Mouse (Mus musculus) urinary bladder, postnatal 14 days (tissue): ENCODE measurements at regions not wholly inside any gene's neighbourhood (a gene's known extent, or its start where the extent isn't known, plus 50 kb on each side); places are given as distances from the start of the nearest gene placed in this dataset.

ENCODE experiments used
- DNase-seq: peaks from one replicate; pipeline ENCODE4 v3.0.0; 2021; ENCODE audit warnings: low spot score

DNA sequence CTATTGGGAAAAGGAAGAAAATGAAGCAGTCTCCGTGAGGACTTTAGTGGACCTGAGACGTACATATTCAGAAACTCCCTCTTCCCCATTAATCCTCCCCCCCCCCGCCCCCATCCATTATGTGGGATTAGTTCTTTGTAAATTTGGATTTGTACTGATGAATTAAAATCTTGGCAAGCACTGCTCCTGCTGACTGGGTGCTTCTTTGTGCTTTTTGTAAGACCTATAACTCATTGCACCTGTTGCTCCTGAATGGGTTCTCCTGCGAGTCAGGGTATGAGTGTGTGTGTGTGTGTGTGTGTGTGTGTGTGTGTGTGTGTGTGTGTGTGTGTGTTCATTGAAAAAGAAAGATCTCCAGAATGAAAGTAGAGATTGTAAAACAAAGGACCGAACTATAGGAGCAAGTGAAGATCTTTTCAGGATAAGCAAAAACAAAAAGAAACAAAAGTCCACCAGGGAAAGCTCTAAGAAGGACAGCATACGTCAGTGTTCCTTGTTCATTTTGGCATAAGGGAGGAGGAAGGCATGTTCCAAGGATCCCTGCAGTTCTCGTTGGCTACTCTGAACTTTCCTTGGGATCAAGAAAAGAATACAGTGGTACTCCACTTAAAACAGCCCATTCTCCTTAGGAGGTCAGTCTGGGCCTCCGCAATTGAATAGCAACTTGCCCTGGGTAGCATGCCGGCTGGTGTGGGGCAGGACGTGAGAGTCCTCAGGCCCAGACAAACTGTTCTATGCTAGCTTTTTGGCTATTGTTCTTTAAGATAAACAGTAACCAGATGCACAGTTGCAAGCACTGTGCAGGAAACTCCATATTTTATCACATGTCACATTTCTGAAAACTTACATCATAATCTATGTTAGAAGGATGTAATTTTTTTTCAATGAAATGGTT, 131.9 kb upstream of the Zfp462 start:
- DNase-seq: no peak

GRCm38 (mm10) chr4:54837326-54837725, 107.5 kb upstream of the Zfp462 start:
- DNase-seq: no peak

- no peak for DNase-seq
Observed at GRCm38 (mm10) chr4:54838111-54838510, 106.7 kb upstream of the Zfp462 start.

DNA sequence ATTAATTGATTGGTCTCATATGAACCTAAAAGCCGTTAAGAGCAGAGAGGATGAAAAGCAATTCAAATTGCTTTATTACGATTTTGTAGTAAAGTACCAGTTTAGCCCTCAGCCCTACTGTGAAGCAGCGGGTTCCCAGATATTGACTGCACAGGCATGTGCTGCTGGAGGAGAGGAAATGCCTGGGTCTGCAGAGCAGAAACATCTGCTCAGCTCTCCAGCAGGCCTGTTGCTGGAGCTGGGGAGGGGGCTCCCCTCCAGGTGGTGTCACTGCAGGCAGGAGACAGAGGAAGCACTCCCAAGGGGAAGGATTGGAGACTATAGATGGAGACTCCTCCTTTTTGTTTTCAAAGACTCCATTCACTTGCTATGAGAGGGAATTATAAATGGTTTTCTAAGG, 106.1 kb upstream of the Zfp462 start:
- DNase-seq: no peak

GRCm38 (mm10) chr4:54852991-54853925, 91.6 kb upstream of the Zfp462 start:
- DNase-seq: no peak

GRCm38 (mm10) chr4:54858604-54859003, 86.2 kb upstream of the Zfp462 start:
- no peak for DNase-seq

GRCm38 (mm10) chr4:54866062-54866461, 78.8 kb upstream of the Zfp462 start:
- no peak for DNase-seq

GRCm38 (mm10) chr4:54874136-54874827, 70.6 kb upstream of the Zfp462 start:
- no peak for DNase-seq

- no peak for DNase-seq
Observed at GRCm38 (mm10) chr4:54875506-54875905, 69.3 kb upstream of the Zfp462 start.

DNA sequence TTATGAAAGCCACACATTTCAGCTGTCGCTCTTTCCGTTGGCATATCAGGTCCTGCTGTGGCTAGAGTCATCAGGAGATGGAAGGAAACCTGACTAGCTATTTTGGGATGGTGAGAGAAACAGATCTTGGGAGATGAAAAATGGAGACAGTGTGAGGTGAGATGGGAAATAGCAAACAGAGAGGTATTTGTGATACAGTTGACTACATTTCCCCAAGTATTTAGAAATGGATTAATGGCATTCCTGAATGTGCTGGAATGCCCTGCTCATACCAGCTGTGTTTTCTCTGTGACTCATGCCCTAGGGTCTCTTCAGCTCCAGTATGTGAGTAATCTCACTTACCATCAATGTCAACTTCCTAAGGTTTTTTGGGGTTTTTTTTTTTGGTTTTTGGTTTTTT, 67.5 kb upstream of the Zfp462 start:
- DNase-seq: no peak

DNA sequence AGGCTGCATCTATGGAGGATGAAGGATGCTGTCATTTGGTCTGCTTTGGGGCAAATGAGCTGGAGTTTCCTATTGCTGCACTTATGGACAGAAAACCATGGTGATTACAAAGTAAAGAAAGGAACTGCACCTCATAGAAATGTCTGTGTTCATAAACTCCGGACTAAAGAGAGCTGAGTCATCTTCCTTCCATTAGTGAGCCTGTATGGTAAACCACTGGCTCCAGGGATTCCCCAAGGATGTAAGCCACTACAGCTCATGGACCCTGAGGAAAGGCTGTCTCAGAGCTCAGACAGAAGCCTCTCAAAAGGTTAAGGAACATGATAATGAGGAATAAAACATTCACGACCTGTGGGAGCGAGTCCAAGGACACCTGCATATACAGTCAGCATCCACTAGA, 66.3 kb upstream of the Zfp462 start:
- no peak for DNase-seq

DNA sequence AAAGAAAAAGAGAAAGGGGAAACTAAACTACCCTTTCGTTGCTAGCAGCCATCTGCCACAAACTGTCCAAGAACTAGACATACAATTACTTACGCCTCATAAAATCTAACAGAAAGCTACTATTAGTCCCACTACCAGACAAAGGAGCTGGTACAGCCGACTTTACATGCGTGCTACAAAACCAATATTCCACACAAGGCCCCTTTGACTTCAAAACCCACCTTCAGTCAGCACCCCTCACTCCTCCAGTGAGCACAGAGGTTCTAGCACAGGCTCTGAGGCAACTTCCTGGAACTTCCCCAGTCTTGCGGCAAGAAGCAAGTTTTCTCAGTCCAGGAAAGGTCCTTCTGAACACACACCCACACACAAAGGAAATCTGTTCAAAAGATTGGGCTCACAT, 51.6 kb upstream of the Zfp462 start:
- no peak for DNase-seq
